In genomic region chr11:90214246-90214645, GRCm38 (mm10) we compare ENCODE assay signal across 19 mouse cellular contexts.
"Had no signal": no experiment of that assay in that cellular context is flagged by ENCODE, and none has a peak within 500 bp of the region (broad histone marks: within the 10 kb centered on the region; RNA-seq: fewer than 3 reads in every experiment).

No protein-coding gene starts in this region.

- H3K4me1 ChIP-seq: liver, embryonic 15.5 days; lung, embryonic 15.5 days; midbrain, embryonic 13.5 days; midbrain, embryonic 15.5 days; neural tube, embryonic 12.5 days had no signal

- H3K36me3 ChIP-seq: liver, embryonic 15.5 days; lung, embryonic 15.5 days; midbrain, embryonic 13.5 days; midbrain, embryonic 15.5 days; neural tube, embryonic 12.5 days had no signal

- H3K9me3 ChIP-seq: liver, embryonic 15.5 days; lung, embryonic 15.5 days; midbrain, embryonic 13.5 days; midbrain, embryonic 15.5 days; neural tube, embryonic 12.5 days had no signal

- H3K9ac ChIP-seq: liver, embryonic 15.5 days; liver, postnatal 0 days; lung, embryonic 15.5 days; midbrain, embryonic 13.5 days; midbrain, embryonic 15.5 days; neural tube, embryonic 12.5 days had no signal

- ATAC-seq: liver, postnatal 0 days; lung, postnatal 0 days; midbrain, embryonic 13.5 days; midbrain, embryonic 15.5 days had no signal

- H3K4me3 ChIP-seq: liver, embryonic 15.5 days; lung, embryonic 15.5 days; megakaryocyte, embryonic 14.5 days; midbrain, embryonic 13.5 days; midbrain, embryonic 15.5 days; neural tube, embryonic 12.5 days had no signal

- DNase-seq: liver, postnatal 0 days; lung, adult 2 months; lung, postnatal 14 days; lung, postnatal 36 days; right cerebral cortex, postnatal 25 days; right cerebral cortex, postnatal 4 days; spleen, adult 18-20 months; thymus, adult 2 months; thymus, postnatal 25 days; thymus, postnatal 4 days had no signal

- H3K27ac ChIP-seq: liver, embryonic 15.5 days; lung, embryonic 15.5 days; macrophage; midbrain, embryonic 13.5 days; midbrain, embryonic 15.5 days; neural tube, embryonic 12.5 days had no signal

- H3K27me3 ChIP-seq: liver, embryonic 15.5 days; lung, embryonic 15.5 days; midbrain, embryonic 13.5 days; midbrain, embryonic 15.5 days; neural tube, embryonic 12.5 days had no signal

- H3K4me2 ChIP-seq: liver, embryonic 15.5 days; lung, embryonic 15.5 days; midbrain, embryonic 11.5 days; midbrain, embryonic 13.5 days; midbrain, embryonic 15.5 days; neural tube, embryonic 12.5 days had no signal
